ENCODE assay signal across 13 mouse cellular contexts in the genomic region with DNA sequence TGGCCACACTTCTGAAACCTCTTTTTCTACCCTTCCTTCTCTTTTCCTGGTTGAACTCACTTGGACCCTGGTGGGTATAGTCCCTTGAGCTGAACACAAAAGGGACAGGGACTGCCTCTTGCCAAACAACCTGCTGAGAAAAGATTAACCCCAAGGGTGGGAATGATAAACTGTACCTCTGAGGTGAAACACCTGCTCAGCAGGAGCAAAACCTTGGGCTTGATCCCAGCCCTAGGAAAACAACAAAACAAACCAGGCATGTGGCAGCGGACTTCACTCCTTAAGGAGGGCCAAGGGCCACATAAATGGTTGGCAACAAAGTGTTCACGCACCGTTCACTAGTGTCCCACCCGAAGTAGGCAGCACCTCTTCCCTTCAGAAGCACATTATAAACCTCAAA.
"Had no signal": no experiment of that assay in that cellular context is flagged by ENCODE, and none has a peak within 500 bp of the region (broad histone marks: within the 10 kb centered on the region; RNA-seq: fewer than 3 reads in every experiment).

No protein-coding gene starts in this region.

- H3K4me1 ChIP-seq: limb, embryonic 10.5 days; neural tube, embryonic 15.5 days had no signal

- H3K4me3 ChIP-seq: left cerebral cortex, adult 2 months; limb, embryonic 10.5 days; midbrain, embryonic 10.5 days; myocyte; neural tube, embryonic 15.5 days had no signal

- H3K36me3 ChIP-seq: limb, embryonic 10.5 days; midbrain, embryonic 10.5 days; neural tube, embryonic 15.5 days had no signal

- DNase-seq: lung, adult 2 months; lung, postnatal 4 days; midbrain, embryonic 14.5 days; right cerebral cortex, adult 18-20 months; right cerebral cortex, postnatal 25 days; thymus, postnatal 36 days had no signal

- H3K4me2 ChIP-seq: liver, embryonic 11.5 days; neural tube, embryonic 15.5 days had no signal

- H3K9me3 ChIP-seq: limb, embryonic 10.5 days; midbrain, embryonic 10.5 days; neural tube, embryonic 15.5 days had no signal

- ATAC-seq: lung, postnatal 0 days had no signal

- H3K27me3 ChIP-seq: neural tube, embryonic 15.5 days had no signal

- H3K9ac ChIP-seq: neural tube, embryonic 15.5 days had no signal

- H3K27ac ChIP-seq: left cerebral cortex, adult 2 months; limb, embryonic 10.5 days; midbrain, embryonic 10.5 days; neural tube, embryonic 15.5 days had no signal
